Mouse (Mus musculus) forebrain, embryonic 14.5 days (tissue): Measurements from ENCODE around the gene Palm. TPM values are rescaled to one million over a fixed set of nuclear protein-coding genes. Genes with fewer than 3 reads are reported as not detected.
A peak's percentile ranks its signal among the peaks of the same experiment; 100 is the strongest.

Experiments used
- ATAC-seq: fragments of 200-750 bp; cut with Nextera tagmentation; 2 replicates; pipeline ENCODE4 v1.8.0; 2017; ENCODE audit warnings: mild to moderate bottlenecking, moderate library complexity
- DNase-seq: peaks from one replicate; pipeline ENCODE4 v3.0.0-alpha.2; 2015; ENCODE audit warnings: low spot score
- H3K27ac ChIP-seq: fragments of 300-500 bp; sonication (generic); 2 replicates; pipeline ENCODE4 v1.5.1; 2014; ENCODE audit warnings: low read depth, mild to moderate bottlenecking, control low read depth, low read length, moderate library complexity
- H3K27me3 ChIP-seq: fragments of 300-500 bp; sonication (generic); replicated peaks from 2 replicates; pipeline ENCODE4 v1.6.1; 2014; ENCODE audit warnings: low read length, control low read depth, mixed read lengths; ENCODE audit not compliant: control insufficient read depth, insufficient read depth
- H3K36me3 ChIP-seq: fragments of 300-500 bp; sonication (generic); 2 replicates; pipeline ENCODE4 v1.6.1; 2014; ENCODE audit warnings: low read length, control low read depth; ENCODE audit not compliant: control insufficient read depth, insufficient read depth
- H3K4me1 ChIP-seq: fragments of 300-500 bp; sonication (generic); 2 replicates; pipeline ENCODE4 v1.6.1; 2014; ENCODE audit warnings: antibody characterized with exemption, low read length, control low read depth; ENCODE audit not compliant: control insufficient read depth, insufficient read depth
- H3K4me2 ChIP-seq: fragments of 300-500 bp; sonication (generic); 2 replicates; pipeline ENCODE4 v1.6.1; 2014; ENCODE audit warnings: mild to moderate bottlenecking, control low read depth, low read length
- H3K4me3 ChIP-seq: fragments of 300-500 bp; sonication (generic); 2 replicates; pipeline ENCODE4 v1.5.1; 2014; ENCODE audit warnings: low read depth, low read length, control low read depth
- H3K9ac ChIP-seq: fragments of 300-500 bp; sonication (generic); 2 replicates; pipeline ENCODE4 v1.6.1; 2014; ENCODE audit warnings: mild to moderate bottlenecking, low read length, control low read depth, moderate library complexity
- H3K9me3 ChIP-seq: fragments of 300-500 bp; sonication (generic); replicated peaks from 2 replicates; pipeline ENCODE4 v1.6.1; 2016; ENCODE audit warnings: low read length, control low read depth, mixed read lengths; ENCODE audit not compliant: control insufficient read depth
- whole genome bisulfite sequencing: fragments of 180-500 bp; shearing (Covaris S2); extraction: QIAGEN DNeasy Blood & Tissue Kit; methylation state at CpG from one replicate; pipeline ENCODE4 v1.1.7; 2014; 5-methylcytosine and 5-hydroxymethylcytosine counted together
- polyA plus RNA-seq: library from polyadenylated mRNA; unstranded; fragments of >200 nt; fragmentation: Nextera tagmentation; extraction: Ambion mirVana; gene quantifications from 2 replicates; pipeline ENCODE4 v1.2.1, GENCODE M21; 2014

Gene Palm
- polyA plus RNA-seq, 1 experiment from 2014 or later: 182 TPM

- no peaks in the 10 kb centered on the region for H3K27me3 ChIP-seq
- H3K4me1 ChIP-seq: peaks cover 28% of the 10 kb centered on the region
- H3K4me3 ChIP-seq: no peak overlapping the region
- peak overlapping the region; percentile 72 for H3K9ac ChIP-seq
- WGBS: 61% methylated on average over 9 of the region's 9 CpGs
- H3K9me3 ChIP-seq: no peaks in the 10 kb centered on the region
- DNase-seq (no peak), ATAC-seq (no peak)
- peak overlapping the region; percentile 99 for H3K27ac ChIP-seq
- peak overlapping the region; percentile 90 for H3K4me2 ChIP-seq
- peaks cover 9% of the 10 kb centered on the region; the same call in 1 of the 2 replicates for H3K36me3 ChIP-seq
Measured at GRCm38 (mm10) chr10:79852107-79852789, 58.9 kb downstream of the Palm start.

GRCm38 (mm10) chr10:79852827-79853226, 59.5 kb downstream of the Palm start:
- Histone ChIP-seq H3K27ac (peak overlapping the region; percentile 99), H3K27me3 (no peaks in the 10 kb centered on the region), H3K4me1 (peaks cover 33% of the 10 kb centered on the region), H3K36me3 (peaks cover 15% of the 10 kb centered on the region; the same call in 1 of the 2 replicates), H3K4me2 (peak overlapping the region; percentile 90), H3K9me3 (no peaks in the 10 kb centered on the region), H3K9ac (peak overlapping the region; percentile 72), H3K4me3 (peak overlapping the region; percentile 40)
- ATAC-seq (no peak), DNase-seq (no peak)
- 17% methylated on average over 8 of the region's 8 CpGs for WGBS

DNA sequence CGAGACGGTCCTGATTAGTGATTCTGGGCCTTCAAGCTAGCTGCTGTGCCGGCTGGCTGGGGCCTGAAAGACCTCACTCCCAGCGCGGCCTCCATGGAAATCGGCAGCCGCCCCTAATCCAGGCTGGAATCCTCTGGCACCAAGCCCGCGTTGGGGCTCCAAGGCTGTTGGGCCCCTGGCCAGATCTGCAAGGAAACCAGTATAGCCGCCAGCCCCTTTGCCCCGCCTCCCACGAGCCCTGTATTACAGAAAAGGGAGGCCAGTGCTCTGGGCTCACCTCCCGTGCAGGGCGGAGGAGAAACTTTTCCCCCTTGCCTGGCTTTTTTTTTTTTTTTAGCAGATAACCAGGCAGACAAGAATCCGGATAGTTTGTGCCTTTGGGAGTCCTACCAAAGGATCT, 60.0 kb downstream of the Palm start:
- Histone ChIP-seq H3K4me1 (peaks cover 39% of the 10 kb centered on the region), H3K27me3 (no peaks in the 10 kb centered on the region), H3K27ac (peak overlapping the region; percentile 99), H3K4me2 (peak overlapping the region; percentile 90), H3K9ac (peak overlapping the region; percentile 72), H3K36me3 (peaks cover 19% of the 10 kb centered on the region; the same call in 1 of the 2 replicates), H3K4me3 (peak overlapping the region; percentile 40), H3K9me3 (no peaks in the 10 kb centered on the region)
- 1% methylated on average over 15 of the region's 15 CpGs for WGBS
- DNase-seq (peak; percentile 97), ATAC-seq (peak; percentile 44)

DNA sequence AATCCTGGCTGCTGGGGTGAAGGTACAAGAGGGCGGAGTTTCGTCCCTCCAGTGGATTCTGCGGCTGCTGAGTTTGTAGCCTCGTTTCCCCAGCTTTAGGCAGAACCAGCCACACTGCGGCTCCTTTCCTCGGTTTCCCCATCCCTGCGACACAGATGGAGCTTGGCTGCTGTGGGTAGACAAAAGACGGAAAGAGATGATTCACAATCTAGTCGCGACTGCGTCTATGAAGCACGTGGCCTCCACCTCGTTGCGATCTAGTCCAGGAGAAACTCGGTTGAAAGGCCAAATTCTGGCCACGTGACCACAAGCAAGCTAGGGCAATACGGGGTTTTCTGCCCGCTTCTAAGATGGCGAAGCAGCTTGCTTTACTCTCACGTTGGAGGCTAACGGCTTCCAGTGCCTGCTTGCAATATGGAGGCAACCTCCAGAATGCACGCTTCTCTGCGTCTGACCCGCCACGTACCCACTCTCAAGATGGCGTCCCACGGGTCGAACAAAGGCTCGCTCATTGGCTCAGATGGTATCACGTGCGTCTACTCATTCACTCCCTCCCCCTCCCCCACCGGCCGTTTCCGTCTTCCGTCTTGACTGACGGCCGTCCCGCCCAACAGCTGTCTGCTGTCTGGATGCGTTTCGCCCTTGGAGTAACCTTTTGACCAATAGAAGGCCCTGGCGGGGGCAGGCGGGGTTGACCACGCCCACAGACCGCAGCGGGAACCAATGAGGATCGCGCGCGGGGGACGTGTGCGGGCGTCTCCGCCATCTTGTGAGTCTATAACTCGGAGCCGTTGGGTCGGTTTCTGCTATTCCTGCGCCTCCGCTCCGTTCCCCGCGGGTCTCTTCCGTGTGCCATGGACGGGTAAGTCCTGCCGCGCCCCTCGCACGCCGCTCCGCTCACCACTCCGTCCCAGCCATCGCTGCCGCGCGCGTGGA, 60.8 kb downstream of the Palm start, which contains the start of gene Ptbp1:
TSS of gene Ptbp1 (plus strand) at position 568 of the 936 bp plus-strand sequence.
- H3K27ac ChIP-seq: peak within 1 kb of the TSS; percentile 99
- H3K4me2 ChIP-seq: peak within 1 kb of the TSS; percentile 90
- DNase-seq (peak; percentile 100), ATAC-seq (peak; percentile 91)
- under 1% methylated on average over 74 of the region's 75 CpGs for WGBS
- no peaks in the 10 kb centered on the region for H3K27me3 ChIP-seq
- peaks cover 24% of the 10 kb centered on the region for H3K36me3 ChIP-seq
- H3K4me3 ChIP-seq: peak within 1 kb of the TSS; percentile 97
- no peaks in the 10 kb centered on the region for H3K9me3 ChIP-seq
- peak within 1 kb of the TSS; percentile 94 for H3K9ac ChIP-seq
- peaks cover 45% of the 10 kb centered on the region for H3K4me1 ChIP-seq

DNA sequence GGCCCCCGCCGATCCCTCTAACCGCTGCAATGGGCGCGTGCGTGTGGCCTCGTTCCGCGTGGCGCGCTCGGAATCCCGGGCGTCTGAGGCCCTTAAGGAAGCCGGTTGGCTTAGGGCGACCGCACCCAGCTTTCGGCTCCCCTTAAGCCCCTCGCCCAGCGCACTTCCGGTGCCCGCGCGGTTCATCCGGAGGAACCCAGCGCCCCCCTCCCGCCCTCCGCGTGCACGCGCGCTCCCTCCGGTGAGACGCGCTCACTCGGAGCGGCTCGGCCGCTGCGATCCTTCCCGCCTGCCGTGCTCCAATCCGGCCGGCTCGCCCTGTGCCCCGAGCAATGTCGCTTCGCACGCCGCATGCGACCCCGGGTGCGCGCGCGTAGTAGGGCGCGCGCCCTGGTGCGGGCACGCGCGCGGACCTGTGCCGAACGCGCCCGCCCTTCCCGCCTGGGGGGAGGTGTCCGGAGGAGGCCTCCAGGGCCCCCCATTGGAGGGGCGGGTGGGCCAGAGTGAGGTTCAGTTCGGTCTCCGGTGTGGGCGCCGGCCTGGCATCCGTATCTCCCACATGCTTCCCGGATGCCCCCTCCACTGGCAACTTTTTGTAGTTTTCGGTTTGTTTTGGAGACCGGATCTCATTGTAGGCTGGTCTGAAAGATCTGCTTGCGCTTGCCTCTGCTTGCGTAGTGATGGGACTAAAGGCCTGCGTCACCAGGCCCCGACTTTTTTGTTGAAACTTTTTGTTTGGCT, 61.6 kb downstream of the Palm start:
- H3K4me3 ChIP-seq: peak overlapping the region; percentile 97
- ATAC-seq (peak; percentile 35), DNase-seq (peak; percentile 80)
- H3K9me3 ChIP-seq: no peaks in the 10 kb centered on the region
- H3K4me1 ChIP-seq: peaks cover 48% of the 10 kb centered on the region
- H3K36me3 ChIP-seq: peaks cover 33% of the 10 kb centered on the region
- peak overlapping the region; percentile 82 for H3K4me2 ChIP-seq
- peak overlapping the region; percentile 94 for H3K9ac ChIP-seq
- under 1% methylated on average over 69 of the region's 83 CpGs for WGBS
- H3K27ac ChIP-seq: peak overlapping the region; percentile 99
- no peaks in the 10 kb centered on the region for H3K27me3 ChIP-seq

DNA sequence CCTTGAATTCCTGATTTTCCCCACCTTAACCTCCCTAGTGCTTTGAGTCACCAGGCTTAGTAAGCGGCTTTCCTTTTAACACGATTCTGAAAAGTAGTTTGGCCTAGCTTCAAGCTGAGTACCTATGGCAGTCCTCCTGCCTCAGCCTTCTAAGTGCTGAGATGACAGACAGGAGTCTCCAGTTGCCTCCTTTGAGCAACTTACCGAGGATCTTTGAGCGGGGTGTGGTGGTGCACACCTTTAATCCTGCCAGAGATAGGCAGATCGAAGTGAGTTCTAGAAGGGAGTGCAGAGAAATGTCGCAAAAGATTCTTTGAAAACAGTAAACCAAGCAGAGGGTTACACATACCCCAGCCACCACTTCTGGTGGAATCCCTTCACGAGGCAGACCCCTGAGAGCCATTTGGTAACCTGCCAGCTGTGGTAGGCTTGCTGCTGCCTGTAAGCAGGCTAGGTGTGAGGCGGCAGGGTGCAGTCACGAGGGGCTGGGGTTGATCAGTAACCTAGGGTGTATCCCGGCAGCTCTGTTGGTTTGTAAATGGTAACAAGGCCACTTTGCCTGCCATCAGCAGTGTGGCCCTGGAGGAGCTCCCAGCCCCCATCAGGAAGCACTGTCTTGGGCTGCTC, 62.3 kb downstream of the Palm start:
- H3K4me2 ChIP-seq: peak overlapping the region; percentile 82
- H3K27ac ChIP-seq: no peak overlapping the region
- H3K9me3 ChIP-seq: no peaks in the 10 kb centered on the region
- 5% methylated on average over 10 of the region's 10 CpGs for WGBS
- ATAC-seq (no peak), DNase-seq (peak; percentile 54)
- H3K4me1 ChIP-seq: peaks cover 48% of the 10 kb centered on the region
- H3K4me3 ChIP-seq: peak overlapping the region; percentile 97
- H3K27me3 ChIP-seq: no peaks in the 10 kb centered on the region
- peaks cover 40% of the 10 kb centered on the region for H3K36me3 ChIP-seq
- peak overlapping the region; percentile 94 for H3K9ac ChIP-seq

GRCm38 (mm10) chr10:79856280-79856679, 62.9 kb downstream of the Palm start:
- peak overlapping the region; percentile 33; the same call in 1 of the 2 replicates for H3K27ac ChIP-seq
- H3K36me3 ChIP-seq: peaks cover 46% of the 10 kb centered on the region
- WGBS: 34% methylated on average over 6 of the region's 6 CpGs
- H3K9ac ChIP-seq: peak overlapping the region; percentile 94
- H3K27me3 ChIP-seq: no peaks in the 10 kb centered on the region
- no peaks in the 10 kb centered on the region for H3K9me3 ChIP-seq
- no peak for ATAC-seq
- DNase-seq: no peak
- H3K4me2 ChIP-seq: peak overlapping the region; percentile 82
- peak overlapping the region; percentile 97 for H3K4me3 ChIP-seq
- H3K4me1 ChIP-seq: peaks cover 48% of the 10 kb centered on the region
